ENCODE assay signal across 21 mouse cellular contexts in genomic region chr2:172115604-172116206, GRCm38 (mm10).
A peak's percentile ranks its signal among the peaks of the same experiment; 100 is the strongest.
DNase-seq lines count a peak whose midpoint lies in the region; ATAC-seq lines count a peak whose summit lies in the region.
"Had no signal": no experiment of that assay in that cellular context is flagged by ENCODE, and none has a peak within 500 bp of the region (broad histone marks: within the 10 kb centered on the region; RNA-seq: fewer than 3 reads in every experiment).

No protein-coding gene starts in this region.

- no peak overlapping the region for H3K4me3 ChIP-seq in forebrain, embryonic 12.5 days (replicated peaks)
- H3K4me3 ChIP-seq in forebrain, embryonic 11.5 days (ENCODE audit: low read depth, low read length): no peak overlapping the region
- H3K4me3 ChIP-seq in neural tube, embryonic 13.5 days: no peak overlapping the region
- H3K4me3 ChIP-seq in midbrain, embryonic 13.5 days (replicated peaks): no peak overlapping the region
- H3K4me3 ChIP-seq: heart, embryonic 12.5 days had no signal

- WGBS in forebrain, embryonic 12.5 days: 43% methylated on average over 10 of the region's 10 CpGs
- WGBS in forebrain, embryonic 11.5 days: 60% methylated on average over 10 of the region's 10 CpGs
- WGBS in neural tube, embryonic 13.5 days: 42% methylated on average over 10 of the region's 10 CpGs
- WGBS in midbrain, embryonic 13.5 days: 16% methylated on average over 10 of the region's 10 CpGs

- H3K9ac ChIP-seq in forebrain, embryonic 12.5 days: no peak overlapping the region
- H3K9ac ChIP-seq in forebrain, embryonic 11.5 days (ENCODE audit: low read length): no peak overlapping the region
- H3K9ac ChIP-seq in neural tube, embryonic 13.5 days: no peak overlapping the region
- H3K9ac ChIP-seq in midbrain, embryonic 13.5 days (replicated peaks): no peak overlapping the region
- H3K9ac ChIP-seq: heart, embryonic 12.5 days had no signal

- DNase-seq in forebrain, embryonic 11.5 days (ENCODE audit: low spot score): no peak
- DNase-seq in neural tube, embryonic 10.5 days (ENCODE audit: extremely low spot score, low spot score): no peak
- DNase-seq in right cerebral cortex, adult 18-20 months: no peak
- no peak for DNase-seq in frontal cortex, adult 2 months (ENCODE audit: extremely low spot score in 1 of 2, low spot score in 1 of 2)
- DNase-seq: adrenal gland, adult 8-10 months; cerebellum, adult 9-10 months; gastrocnemius, postnatal 14 days; heart, adult 18-20 months; heart, postnatal 10 days; kidney, adult 9 months; kidney, postnatal 25 days; right cerebral cortex, postnatal 4 days; thymus, postnatal 25 days had no signal

- no peak for ATAC-seq in forebrain, embryonic 12.5 days (ENCODE audit: low FRiP score)
- ATAC-seq in forebrain, embryonic 11.5 days (replicated peaks; ENCODE audit: low FRiP score): no peak
- ATAC-seq in neural tube, embryonic 13.5 days (ENCODE audit: low read depth): no peak
- ATAC-seq in midbrain, embryonic 13.5 days: peak; percentile 87
- ATAC-seq: activated CD4-positive, CD25-positive, alpha-beta regulatory T cell, adult 4 months; intestine, embryonic 16.5 days had no signal

- H3K4me2 ChIP-seq in forebrain, embryonic 12.5 days: no peak overlapping the region
- no peak overlapping the region for H3K4me2 ChIP-seq in forebrain, embryonic 11.5 days (ENCODE audit: low read depth, low read length, severe bottlenecking)
- peak overlapping the region; percentile 20; the same call in 1 of the 2 replicates for H3K4me2 ChIP-seq in neural tube, embryonic 13.5 days
- H3K4me2 ChIP-seq in midbrain, embryonic 13.5 days (replicated peaks): peak overlapping the region; percentile 34
- H3K4me2 ChIP-seq: heart, embryonic 12.5 days had no signal

- 0 out of 2 replicates have a peak overlapping the region, but pooled peaks have one; percentile 32 for H3K27ac ChIP-seq in forebrain, embryonic 12.5 days
- H3K27ac ChIP-seq in forebrain, embryonic 11.5 days (ENCODE audit: low read depth, low read length): no peak overlapping the region
- no peak overlapping the region for H3K27ac ChIP-seq in neural tube, embryonic 13.5 days (replicated peaks)
- H3K27ac ChIP-seq in midbrain, embryonic 13.5 days: peak overlapping the region; percentile 70
- H3K27ac ChIP-seq: layer of hippocampus, adult 2 months; macrophage had no signal

- H3K9me3 ChIP-seq in forebrain, embryonic 12.5 days: no peaks in the 10 kb centered on the region
- H3K9me3 ChIP-seq in forebrain, embryonic 11.5 days (ENCODE audit: control insufficient read depth, low read length): no peaks in the 10 kb centered on the region
- H3K9me3 ChIP-seq in neural tube, embryonic 13.5 days: no peaks in the 10 kb centered on the region
- no peaks in the 10 kb centered on the region for H3K9me3 ChIP-seq in midbrain, embryonic 13.5 days

- H3K4me1 ChIP-seq in forebrain, embryonic 12.5 days: peaks cover 14% of the 10 kb centered on the region; the same call in 1 of the 2 replicates
- H3K4me1 ChIP-seq in forebrain, embryonic 11.5 days (replicated peaks; ENCODE audit: control insufficient read depth, insufficient read depth, low read length): no peaks in the 10 kb centered on the region
- H3K4me1 ChIP-seq in neural tube, embryonic 13.5 days (replicated peaks): 0 out of 2 replicates have a peak, but pooled peaks cover 9% of the 10 kb centered on the region
- peaks cover 19% of the 10 kb centered on the region for H3K4me1 ChIP-seq in midbrain, embryonic 13.5 days (replicated peaks)
- H3K4me1 ChIP-seq: heart, embryonic 12.5 days had no signal

- H3K36me3 ChIP-seq in forebrain, embryonic 12.5 days (replicated peaks): no peaks in the 10 kb centered on the region
- no peaks in the 10 kb centered on the region for H3K36me3 ChIP-seq in forebrain, embryonic 11.5 days (ENCODE audit: control insufficient read depth, insufficient read depth, low read length)
- no peaks in the 10 kb centered on the region for H3K36me3 ChIP-seq in neural tube, embryonic 13.5 days
- H3K36me3 ChIP-seq in midbrain, embryonic 13.5 days: no peaks in the 10 kb centered on the region
- H3K36me3 ChIP-seq: heart, embryonic 12.5 days had no signal

- no peaks in the 10 kb centered on the region for H3K27me3 ChIP-seq in forebrain, embryonic 12.5 days
- H3K27me3 ChIP-seq in forebrain, embryonic 11.5 days (ENCODE audit: control insufficient read depth, insufficient read depth, low read length): no peaks in the 10 kb centered on the region
- no peaks in the 10 kb centered on the region for H3K27me3 ChIP-seq in neural tube, embryonic 13.5 days
- H3K27me3 ChIP-seq in midbrain, embryonic 13.5 days: no peaks in the 10 kb centered on the region
- H3K27me3 ChIP-seq: heart, embryonic 12.5 days had no signal

Comparison
In these comparisons a context has a peak if more than half of its experiments do, and no peak if none do; other contexts are left out.
1. H3K27ac ChIP-seq: peak in forebrain, embryonic 12.5 days (single experiment) and midbrain, embryonic 13.5 days (single experiment); none in forebrain, embryonic 11.5 days (single experiment) and neural tube, embryonic 13.5 days (single experiment).
2. H3K4me2 ChIP-seq: peak in neural tube, embryonic 13.5 days (single experiment) and midbrain, embryonic 13.5 days (single experiment); none in forebrain, embryonic 12.5 days (single experiment) and forebrain, embryonic 11.5 days (single experiment).